In genomic region chr3:95517493-95517898, GRCm38 (mm10) we compare ENCODE assay signal across 9 mouse cellular contexts. TPM values are rescaled to one million over a fixed set of nuclear protein-coding genes. Genes with fewer than 3 reads are reported as not detected.
DNase-seq lines count a peak whose midpoint lies in the region; ATAC-seq lines count a peak whose summit lies in the region.
"Had no signal": no experiment of that assay in that cellular context is flagged by ENCODE, and none has a peak within 500 bp of the region (broad histone marks: within the 10 kb centered on the region; RNA-seq: fewer than 3 reads in every experiment).

No protein-coding gene starts in this region.

- H3K27ac ChIP-seq in intestine, embryonic 16.5 days (ENCODE audit: low read length), result no peak overlapping the region
- H3K27ac ChIP-seq in midbrain, embryonic 13.5 days, result no peak overlapping the region

- H3K36me3 ChIP-seq in intestine, embryonic 16.5 days (ENCODE audit: control insufficient read depth, insufficient read depth, low read length), result no peaks in the 10 kb centered on the region
- no peaks in the 10 kb centered on the region for H3K36me3 ChIP-seq in midbrain, embryonic 13.5 days

- H3K9ac ChIP-seq in intestine, embryonic 16.5 days (ENCODE audit: low read depth, low read length), result no peak overlapping the region
- no peak overlapping the region for H3K9ac ChIP-seq in midbrain, embryonic 13.5 days (replicated peaks)

- no peak overlapping the region for H3K4me3 ChIP-seq in intestine, embryonic 16.5 days (ENCODE audit: low read length)
- no peak overlapping the region for H3K4me3 ChIP-seq in midbrain, embryonic 13.5 days (replicated peaks)

- intact Hi-C loops in left cerebral cortex, postnatal 4 days (cut with DNase I), result no loop called here

- peak; percentile 51 for ATAC-seq in intestine, embryonic 16.5 days
- ATAC-seq in midbrain, embryonic 13.5 days, result peak; percentile 68; the same call in 1 of the 2 replicates

- H3K9me3 ChIP-seq in intestine, embryonic 16.5 days (ENCODE audit: control insufficient read depth, low read length), result no peaks in the 10 kb centered on the region
- H3K9me3 ChIP-seq in midbrain, embryonic 13.5 days, result no peaks in the 10 kb centered on the region

- peaks cover 8% of the 10 kb centered on the region for H3K4me1 ChIP-seq in intestine, embryonic 16.5 days (ENCODE audit: control insufficient read depth, insufficient read depth, low read length)
- no peaks in the 10 kb centered on the region for H3K4me1 ChIP-seq in midbrain, embryonic 13.5 days (replicated peaks)

- no peak overlapping the region; the same call in 1 of the 2 replicates for H3K4me2 ChIP-seq in intestine, embryonic 16.5 days (ENCODE audit: low read depth, low read length)
- H3K4me2 ChIP-seq in midbrain, embryonic 13.5 days (replicated peaks), result no peak overlapping the region

- H3K27me3 ChIP-seq in intestine, embryonic 16.5 days (replicated peaks; ENCODE audit: control insufficient read depth, insufficient read depth, low read length), result no peaks in the 10 kb centered on the region
- H3K27me3 ChIP-seq in midbrain, embryonic 13.5 days, result no peaks in the 10 kb centered on the region

- DNase-seq in urinary bladder, adult 18-20 months (ENCODE audit: low spot score in 2 of 2), result peak; percentile 25
- no peak for DNase-seq in urinary bladder, postnatal 10 days (ENCODE audit: low spot score)
- DNase-seq in embryo, embryonic 10.5 days (ENCODE audit: low spot score), result peak; percentile 82
- DNase-seq in gastrocnemius, adult 8-10 months (ENCODE audit: low spot score in 2 of 2), result peak; percentile 22 to 25
- peak; percentile 61 for DNase-seq in left cerebral cortex, postnatal 4 days
- DNase-seq in spleen, adult 12 weeks (ENCODE audit: low spot score), result peak; percentile 74

- 20% methylated on average over 10 of the region's 10 CpGs for WGBS in intestine, embryonic 16.5 days
- WGBS in midbrain, embryonic 13.5 days, result 26% methylated on average over 10 of the region's 10 CpGs

RNA-seq across cellular contexts. Expression of gene Ctss, which starts 9.1 kb away (rescaled TPM):
- 1 to 10 TPM in 2 of 4 experiments, under 1 TPM in 2; 0.61 to 3.8 (median 2.0) TPM for total RNA-seq in gastrocnemius, adult 8-10 months (2022)
- 33.5 and 34.7 TPM in 2 replicates for polyA plus RNA-seq in intestine, embryonic 16.5 days (2015; fragmentation: Nextera tagmentation; extraction: Ambion mirVana)
- total RNA-seq in left cerebral cortex, postnatal 4 days (2021), result 1 to 10 TPM; 8.3 to 8.6 TPM
- polyA plus RNA-seq in midbrain, embryonic 13.5 days (2015; fragmentation: Nextera tagmentation; extraction: Ambion mirVana), result 10.5 and 10.6 TPM in 2 replicates

RNA-seq across cellular contexts. Expression of gene Ctsk, which starts 18.4 kb away (rescaled TPM):
- 1 to 10 TPM; 1.5 to 5.8 (median 3.1) TPM for total RNA-seq in gastrocnemius, adult 8-10 months (2022)
- polyA plus RNA-seq in intestine, embryonic 16.5 days (2015; fragmentation: Nextera tagmentation; extraction: Ambion mirVana), result 8.0 and 8.7 TPM in 2 replicates
- 1 to 10 TPM; 7.1 to 7.2 TPM for total RNA-seq in left cerebral cortex, postnatal 4 days (2021)
- polyA plus RNA-seq in midbrain, embryonic 13.5 days (2015; fragmentation: Nextera tagmentation; extraction: Ambion mirVana), result 4.8 and 5.8 TPM in 2 replicates

RNA-seq across cellular contexts. Expression of gene Hormad1, which starts 42.0 kb away (rescaled TPM):
- total RNA-seq in gastrocnemius, adult 8-10 months (2022), result not detected
- polyA plus RNA-seq in intestine, embryonic 16.5 days (2015; fragmentation: Nextera tagmentation; extraction: Ambion mirVana), result 0.10 TPM in 1 of 2 replicates, not detected in the other
- total RNA-seq in left cerebral cortex, postnatal 4 days (2021), result not detected
- not detected in 2 replicates for polyA plus RNA-seq in midbrain, embryonic 13.5 days (2015; fragmentation: Nextera tagmentation; extraction: Ambion mirVana)
- total RNA-seq: adrenal gland, postnatal 4 days had no signal
